Mouse (Mus musculus) cortical plate, adult 2 months (tissue): ENCODE measurements around the gene Top3a. TPM values are rescaled to one million over a fixed set of nuclear protein-coding genes. Genes with fewer than 3 reads are reported as not detected.

Experiments used
- H3K27ac ChIP-seq: fragments of 200-500 bp; 2 replicates; pipeline ENCODE4 v1.5.1; 2012; ENCODE audit warnings: low read length, control low read depth, inconsistent platforms; ENCODE audit not compliant: insufficient read depth
- H3K4me1 ChIP-seq: fragments of 200-500 bp; 2 replicates; pipeline ENCODE4 v1.6.1; 2011; ENCODE audit warnings: low read length; ENCODE audit not compliant: control insufficient read depth, insufficient read depth
- H3K4me3 ChIP-seq: fragments of 200-500 bp; 2 replicates; pipeline ENCODE4 v1.5.1; 2011; ENCODE audit warnings: mild to moderate bottlenecking, low read length, control low read depth; ENCODE audit not compliant: insufficient read depth
- CTCF ChIP-seq: fragments of 200-500 bp; IDR thresholded peaks from 2 replicates; pipeline ENCODE4 v1.5.1; 2011; ENCODE audit warnings: mild to moderate bottlenecking, control low read depth, low read length; ENCODE audit not compliant: insufficient read depth; ENCODE audit errors: extremely low read depth
- POLR2A ChIP-seq: fragments of 200-500 bp; IDR thresholded peaks from 2 replicates; pipeline ENCODE4 v1.6.1; 2011; ENCODE audit warnings: mild to moderate bottlenecking, low read length, control low read depth; ENCODE audit not compliant: insufficient read depth; ENCODE audit errors: extremely low read depth
- polyA plus RNA-seq: library from polyadenylated mRNA; depleted of rRNA; stranded (reverse); fragments of >200 nt; gene quantifications from 2 replicates; pipeline ENCODE4 v1.2.3, GENCODE M21; 2012

Top3a gene
- polyA plus RNA-seq, 1 experiment, result 5.8 TPM

DNA sequence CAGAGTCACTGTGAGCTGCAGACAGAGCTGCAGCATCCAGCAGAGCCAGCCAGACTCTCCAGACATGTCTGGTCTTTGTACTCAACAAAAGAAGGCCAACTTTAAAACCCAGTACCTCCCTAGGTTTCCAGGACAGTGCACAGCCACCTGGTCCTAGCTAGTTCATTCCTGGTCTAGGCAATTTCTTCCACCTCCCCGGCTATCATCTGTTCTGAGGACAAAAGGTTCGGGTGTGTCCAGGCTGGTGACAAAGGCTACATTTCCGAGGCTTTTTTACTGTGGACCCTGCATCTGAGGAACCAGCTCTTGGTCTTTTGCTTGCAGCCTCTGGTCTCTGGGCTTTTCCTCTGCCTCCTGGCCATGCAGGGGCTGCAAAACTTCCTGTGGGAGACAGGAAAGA is 36.8 kb downstream of the Top3a start:
- no peak overlapping the region for H3K4me3 ChIP-seq
- no peak overlapping the region for H3K27ac ChIP-seq
- H3K4me1 ChIP-seq, result no peaks in the 10 kb centered on the region
- TF ChIP-seq CTCF (no peak), POLR2A (no peak)

DNA sequence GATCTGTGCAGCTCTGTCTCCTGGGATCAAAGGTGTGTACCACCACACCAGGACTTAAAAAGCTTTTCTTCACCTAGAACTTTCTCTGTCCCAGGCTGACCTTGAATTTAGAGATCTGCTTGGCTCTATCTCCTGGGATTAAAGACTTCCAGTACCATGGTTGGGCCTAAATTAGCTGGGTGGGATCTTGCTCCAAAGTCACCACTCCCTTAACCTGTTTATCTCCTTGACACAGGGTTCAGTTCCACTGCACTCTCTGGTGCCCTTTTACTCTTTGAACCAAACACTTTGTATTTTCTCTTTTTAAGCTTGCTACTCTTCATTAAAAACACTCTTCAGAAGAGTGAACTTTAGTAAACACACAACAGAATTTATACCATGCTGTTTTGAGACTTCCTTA is 39.7 kb downstream of the Top3a start:
- no peaks in the 10 kb centered on the region for H3K4me1 ChIP-seq
- H3K27ac ChIP-seq, result no peak overlapping the region
- TF ChIP-seq POLR2A (no peak), CTCF (no peak)
- no peak overlapping the region for H3K4me3 ChIP-seq

DNA sequence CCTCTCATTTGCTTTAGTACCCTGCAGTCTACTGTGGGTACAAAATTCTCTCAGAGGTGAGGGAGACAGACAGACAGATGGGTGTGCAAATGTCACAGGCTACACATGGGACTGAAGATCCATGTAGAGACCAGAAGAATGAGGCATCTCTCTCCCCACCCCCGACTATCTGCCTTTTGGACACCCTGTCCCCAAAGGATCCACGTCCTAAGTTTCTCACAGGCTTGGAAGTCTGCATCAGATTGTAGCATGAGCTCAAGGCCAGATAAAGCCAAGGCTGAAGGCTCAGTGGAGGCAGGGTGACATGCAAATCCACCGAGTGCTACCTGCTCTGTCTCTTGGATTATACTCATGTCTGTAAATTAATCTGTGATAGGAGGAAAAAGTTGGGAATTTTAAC is 40.7 kb downstream of the Top3a start:
- Histone ChIP-seq H3K4me3 (no peak overlapping the region), H3K4me1 (no peaks in the 10 kb centered on the region), H3K27ac (no peak overlapping the region)
- no peak for TF ChIP-seq CTCF
- TF ChIP-seq POLR2A, result no peak

DNA sequence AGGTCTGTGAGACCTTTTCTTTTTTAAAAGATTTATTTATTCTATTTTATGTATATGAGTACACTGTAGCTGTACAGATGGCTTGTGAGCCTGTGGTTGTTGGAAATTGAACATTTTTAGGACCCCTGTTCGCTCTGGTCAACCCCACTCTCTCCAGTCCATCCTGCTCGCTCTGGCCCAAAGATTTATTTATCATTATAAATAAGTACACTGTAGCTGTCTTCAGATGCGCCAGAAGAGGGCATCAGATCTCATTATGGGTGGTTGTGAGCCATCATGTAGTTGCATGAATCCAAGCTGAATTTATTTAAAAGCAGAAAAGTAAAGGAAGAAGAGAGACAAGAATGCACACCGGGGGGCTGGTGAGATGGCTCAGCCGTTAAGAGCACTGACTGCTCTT is 42.0 kb downstream of the Top3a start:
- H3K4me1 ChIP-seq, result no peaks in the 10 kb centered on the region
- no peak overlapping the region for H3K4me3 ChIP-seq
- no peak overlapping the region for H3K27ac ChIP-seq
- TF ChIP-seq POLR2A (no peak), CTCF (no peak)

DNA sequence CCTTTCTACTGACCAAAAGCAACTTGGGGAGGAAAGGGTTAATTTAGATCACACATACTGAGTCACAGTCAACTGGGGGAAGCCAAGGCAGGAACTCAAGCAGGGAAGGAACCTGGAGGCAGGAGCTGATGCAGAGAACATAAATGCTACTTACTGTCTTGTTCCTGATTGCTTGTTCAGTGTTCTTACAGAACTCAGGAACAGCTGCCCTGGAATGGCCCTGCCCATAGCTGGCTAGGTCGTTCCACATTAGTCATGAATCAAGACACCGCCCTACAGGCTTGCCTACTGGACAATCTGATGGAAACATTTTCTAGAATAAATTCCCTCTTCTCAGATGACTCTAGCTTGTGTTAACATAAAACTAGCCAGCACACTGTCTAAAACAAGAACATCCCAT is 43.0 kb downstream of the Top3a start:
- Histone ChIP-seq H3K4me1 (no peaks in the 10 kb centered on the region), H3K27ac (no peak overlapping the region), H3K4me3 (no peak overlapping the region)
- TF ChIP-seq CTCF (no peak), POLR2A (no peak)

DNA sequence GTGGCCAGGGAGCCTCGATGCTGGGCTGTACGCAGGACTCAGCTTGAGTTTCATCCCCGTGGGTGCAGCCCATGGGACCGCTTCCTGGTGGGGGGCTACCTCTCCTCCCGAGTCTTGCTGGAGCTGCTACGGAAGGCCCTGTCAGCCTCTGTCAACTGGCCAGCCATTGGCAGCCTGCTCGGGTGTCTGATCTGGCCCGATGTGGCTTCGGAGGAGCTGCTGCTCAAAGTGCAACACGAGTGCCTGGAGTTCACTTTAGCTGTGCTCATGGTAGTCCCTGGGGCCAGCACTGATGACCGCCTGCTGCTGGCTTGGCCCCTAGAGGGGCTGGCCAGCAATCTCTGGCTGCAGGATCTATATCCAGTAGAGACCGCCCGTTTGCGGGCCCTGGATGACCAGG is 45.9 kb downstream of the Top3a start:
- Histone ChIP-seq H3K27ac (no peak overlapping the region), H3K4me3 (no peak overlapping the region), H3K4me1 (0 out of 2 replicates have a peak, but pooled peaks cover 2% of the 10 kb centered on the region)
- no peak for TF ChIP-seq CTCF
- no peak for TF ChIP-seq POLR2A

DNA sequence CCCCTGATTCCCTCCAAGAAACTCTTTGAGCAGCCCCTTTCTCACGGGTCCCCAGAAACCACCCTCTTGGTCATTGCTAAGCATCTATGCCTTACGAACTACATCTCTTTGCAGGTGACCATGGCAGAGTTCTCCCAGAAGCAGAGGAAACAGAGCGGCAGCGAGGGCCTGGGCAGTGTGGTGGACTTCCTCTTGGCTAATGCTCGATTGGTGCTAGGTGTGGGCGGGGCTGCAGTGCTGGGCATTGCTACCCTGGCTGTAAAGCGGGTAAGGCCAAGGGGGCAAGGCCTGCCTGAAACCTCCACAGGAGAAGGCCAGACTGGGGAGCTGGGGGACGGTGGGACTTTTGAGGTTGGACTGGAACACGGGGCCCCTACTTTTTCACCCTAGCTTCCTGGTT is 47.0 kb downstream of the Top3a start:
- no peak overlapping the region for H3K27ac ChIP-seq
- TF ChIP-seq POLR2A, result no peak
- no peak for TF ChIP-seq CTCF
- H3K4me3 ChIP-seq, result no peak overlapping the region
- H3K4me1 ChIP-seq, result peaks cover 4% of the 10 kb centered on the region; the same call in 1 of the 2 replicates

DNA sequence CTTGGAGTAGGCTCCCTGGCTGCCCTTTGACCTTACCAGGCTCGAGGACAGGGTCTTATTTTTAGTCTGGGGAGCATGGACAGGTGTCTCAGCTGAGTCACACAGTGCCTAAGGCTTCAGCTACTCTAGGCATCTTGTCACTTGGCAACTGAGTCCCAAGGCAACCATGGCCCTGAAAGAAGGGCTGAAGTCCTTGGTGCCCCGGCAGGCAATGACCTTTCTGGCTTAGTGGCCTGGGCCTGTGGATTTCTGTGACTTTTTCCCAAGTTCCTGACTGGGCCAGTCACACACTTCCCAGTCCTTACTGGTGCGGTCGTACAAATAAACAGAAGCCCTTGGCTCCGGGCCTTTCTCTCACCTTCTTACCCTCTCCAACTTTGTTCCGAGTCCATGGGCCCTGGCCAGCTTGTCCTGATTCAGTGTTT is 47.9 kb downstream of the Top3a start:
- no peak for TF ChIP-seq CTCF
- TF ChIP-seq POLR2A, result no peak
- no peak overlapping the region for H3K27ac ChIP-seq
- H3K4me3 ChIP-seq, result peak overlapping the region; percentile 71
- peaks cover 4% of the 10 kb centered on the region; the same call in 1 of the 2 replicates for H3K4me1 ChIP-seq

DNA sequence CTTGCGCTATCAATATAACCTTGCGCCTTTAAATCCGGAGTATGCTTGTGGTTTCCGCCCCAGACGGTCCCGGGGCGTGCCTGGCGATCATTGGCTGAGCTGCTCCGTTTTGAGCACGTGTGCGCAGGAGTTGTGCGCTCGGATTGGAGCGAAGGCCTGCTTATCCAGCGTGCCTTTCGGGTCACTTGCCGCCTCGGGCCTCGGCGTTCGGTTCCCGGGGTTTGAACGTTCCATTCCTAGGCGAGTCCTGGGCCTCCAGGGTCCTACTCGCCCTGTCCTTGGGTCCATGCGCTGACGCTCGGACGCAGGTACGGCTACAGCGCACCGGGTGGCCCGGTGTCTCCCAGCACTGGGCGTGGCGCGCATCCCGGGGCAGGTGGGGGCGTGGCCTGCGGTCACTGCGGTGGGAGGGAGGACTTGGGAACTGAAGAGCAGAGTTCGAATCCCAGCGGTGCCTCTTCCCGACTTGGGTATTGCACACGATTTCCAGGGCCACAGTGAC is 48.9 kb downstream of the Top3a start, which contains the start of gene Mief2:
Gene Mief2, plus strand, starts transcription at position 139 of the 502 bp plus-strand sequence.
- TF ChIP-seq CTCF (no peak), POLR2A (peak; percentile 43; the same call in 1 of the 2 replicates)
- Histone ChIP-seq H3K4me3 (peak within 1 kb of the TSS; percentile 71), H3K4me1 (peaks cover 4% of the 10 kb centered on the region; the same call in 1 of the 2 replicates), H3K27ac (peak within 1 kb of the TSS; percentile 51)

DNA sequence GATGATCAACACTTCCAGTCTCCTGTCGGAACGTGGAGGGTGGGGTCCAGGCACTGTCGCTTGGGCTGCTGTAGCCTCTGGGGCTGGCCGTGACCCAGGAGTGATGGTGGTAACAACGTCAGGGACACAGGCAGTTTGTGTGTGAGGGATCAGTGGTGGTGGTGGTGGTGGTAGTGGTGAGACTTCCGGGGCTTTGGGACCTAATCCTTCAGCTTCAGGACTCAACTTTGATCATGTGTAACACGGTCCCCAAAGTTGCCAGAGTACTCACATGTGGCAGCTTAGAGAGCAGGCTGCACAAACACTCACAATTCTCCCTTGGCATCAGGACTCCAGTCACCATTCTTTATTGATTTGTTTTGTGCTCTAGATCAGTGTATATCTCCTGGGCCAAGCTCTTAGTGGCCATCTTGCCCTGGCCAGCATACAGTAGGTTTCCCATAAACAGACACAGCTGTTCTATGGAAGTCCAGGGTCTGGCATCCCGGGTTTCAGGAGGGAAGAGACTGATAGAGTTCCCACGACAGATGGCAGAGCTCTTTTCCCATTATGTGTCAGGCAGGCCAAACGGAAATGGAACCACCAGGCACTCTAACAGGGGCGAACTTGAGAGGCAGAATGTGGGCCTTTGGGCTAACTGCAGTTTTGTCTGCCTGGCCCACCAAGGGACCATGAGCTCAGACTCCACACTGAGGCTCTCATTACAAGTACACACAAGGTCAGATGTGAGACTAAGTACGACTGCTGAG is 49.6 kb downstream of the Top3a start:
- H3K4me1 ChIP-seq, result peaks cover 4% of the 10 kb centered on the region; the same call in 1 of the 2 replicates
- peak overlapping the region; percentile 71 for H3K4me3 ChIP-seq
- TF ChIP-seq POLR2A (no peak), CTCF (no peak)
- peak overlapping the region; percentile 30 for H3K27ac ChIP-seq
